Mouse (Mus musculus): ENCODE results near the gene Lipa.

Gene Lipa

DNA sequence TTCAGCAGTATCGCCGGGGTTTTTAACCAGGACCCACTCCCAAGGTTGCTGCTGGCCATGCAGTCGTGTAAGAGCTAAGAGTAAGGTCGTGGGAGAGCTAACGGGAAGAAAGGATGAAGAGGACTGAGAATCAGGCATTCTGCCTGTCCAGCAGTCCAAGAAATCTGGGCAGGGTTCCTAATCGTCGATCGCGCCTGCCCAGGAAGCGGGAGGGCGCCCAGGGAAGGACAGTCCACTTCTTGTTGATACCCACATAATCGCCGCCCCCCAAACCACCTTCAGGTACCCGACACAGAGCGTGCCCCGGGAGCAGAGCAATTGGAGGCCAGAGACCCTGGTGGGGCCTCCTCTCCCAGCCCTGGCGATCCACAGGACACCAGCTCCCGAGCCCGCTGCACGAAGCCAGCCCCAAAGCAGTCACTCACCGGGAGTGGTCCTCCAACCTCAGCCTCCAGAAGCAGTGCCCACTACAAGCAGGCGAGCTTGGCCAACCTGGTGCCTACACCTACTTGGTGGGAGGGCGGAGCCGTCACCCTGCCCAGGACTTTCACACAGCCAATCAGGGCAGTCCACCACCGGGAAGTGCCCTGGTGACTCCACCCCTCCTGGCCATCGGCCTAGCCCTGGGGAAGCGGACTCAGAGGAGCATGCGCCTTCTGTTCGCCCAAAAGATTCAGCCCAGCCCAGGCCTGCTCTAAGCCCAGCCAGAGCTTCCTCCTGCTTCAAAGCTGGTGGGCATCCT, at the start of gene Lipa:
Lipa (minus strand) TSS at position 534 of the 742 bp plus-strand sequence.
- in situ Hi-C loops (cut with MboI, MseI), result no loop called here

DNA sequence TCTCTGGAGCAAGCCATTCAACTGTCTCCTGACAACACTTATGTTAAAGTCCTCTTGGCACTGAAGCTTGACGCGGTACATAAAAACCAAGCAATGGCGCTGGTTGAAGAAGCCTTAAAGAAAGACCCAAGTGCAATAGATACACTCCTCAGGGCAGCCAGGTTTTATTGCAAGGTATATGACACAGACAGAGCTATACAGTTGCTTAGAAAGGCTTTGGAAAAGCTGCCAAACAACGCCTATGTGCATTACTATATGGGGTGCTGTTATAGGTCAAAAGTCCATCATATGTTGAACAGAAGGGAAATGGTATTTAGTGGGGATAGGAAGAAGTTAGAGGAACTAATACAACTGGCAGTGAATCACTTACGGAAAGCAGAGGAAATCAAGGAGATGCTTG, 46.4 kb upstream of the Lipa start:
- in situ Hi-C loops (cut with MboI, MseI), result no loop called here

DNA sequence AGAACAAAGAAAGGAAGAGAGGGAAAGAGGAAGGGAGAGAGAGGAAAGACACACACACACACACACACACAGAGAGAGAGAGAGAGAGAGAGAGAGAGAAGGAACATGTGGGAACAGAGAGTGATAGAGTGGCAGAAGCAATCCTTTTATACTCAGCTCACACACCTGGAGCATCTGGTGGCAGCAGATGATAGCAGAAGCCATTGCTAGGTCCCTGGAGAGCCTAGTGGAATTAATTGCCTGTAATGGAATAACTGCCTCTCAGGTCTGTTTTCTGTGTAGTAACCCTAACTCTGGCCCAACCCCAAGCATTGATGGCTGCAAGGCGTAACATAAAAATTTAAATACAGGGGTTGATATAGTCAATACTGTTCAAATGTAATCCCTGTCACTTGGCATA, 43.8 kb upstream of the Lipa start:
- in situ Hi-C loops (cut with MboI, MseI), result no loop called here

DNA sequence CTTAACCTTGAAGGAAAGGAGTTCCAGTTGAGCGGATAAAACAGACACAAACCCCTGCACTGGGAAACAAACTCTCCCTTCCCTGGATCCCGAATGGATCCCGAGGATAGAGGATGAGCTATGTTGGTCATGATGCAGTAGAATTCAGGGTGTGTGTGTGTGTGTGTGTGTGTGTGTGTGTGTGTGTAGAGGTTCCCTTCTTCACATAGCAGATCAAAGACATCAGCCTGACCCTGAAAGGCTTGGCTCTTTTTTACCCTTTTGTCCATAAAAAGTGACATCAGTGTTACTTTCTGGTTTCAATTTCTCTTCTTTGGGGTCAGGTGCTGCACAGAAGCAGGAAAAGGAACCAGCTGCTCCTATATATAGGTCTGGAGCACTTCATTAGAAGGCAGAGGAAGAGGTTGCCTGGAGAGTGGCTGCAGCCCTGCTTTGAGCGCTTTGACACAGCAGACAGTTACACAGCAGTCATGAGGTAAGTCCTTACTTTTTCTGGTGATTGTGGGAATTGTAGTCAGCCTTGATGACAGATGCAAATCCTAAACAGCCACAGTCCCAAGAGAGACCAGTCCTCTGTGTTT, 42.7 kb upstream of the Lipa start:
- in situ Hi-C loops (cut with MboI, MseI), result no loop called here

DNA sequence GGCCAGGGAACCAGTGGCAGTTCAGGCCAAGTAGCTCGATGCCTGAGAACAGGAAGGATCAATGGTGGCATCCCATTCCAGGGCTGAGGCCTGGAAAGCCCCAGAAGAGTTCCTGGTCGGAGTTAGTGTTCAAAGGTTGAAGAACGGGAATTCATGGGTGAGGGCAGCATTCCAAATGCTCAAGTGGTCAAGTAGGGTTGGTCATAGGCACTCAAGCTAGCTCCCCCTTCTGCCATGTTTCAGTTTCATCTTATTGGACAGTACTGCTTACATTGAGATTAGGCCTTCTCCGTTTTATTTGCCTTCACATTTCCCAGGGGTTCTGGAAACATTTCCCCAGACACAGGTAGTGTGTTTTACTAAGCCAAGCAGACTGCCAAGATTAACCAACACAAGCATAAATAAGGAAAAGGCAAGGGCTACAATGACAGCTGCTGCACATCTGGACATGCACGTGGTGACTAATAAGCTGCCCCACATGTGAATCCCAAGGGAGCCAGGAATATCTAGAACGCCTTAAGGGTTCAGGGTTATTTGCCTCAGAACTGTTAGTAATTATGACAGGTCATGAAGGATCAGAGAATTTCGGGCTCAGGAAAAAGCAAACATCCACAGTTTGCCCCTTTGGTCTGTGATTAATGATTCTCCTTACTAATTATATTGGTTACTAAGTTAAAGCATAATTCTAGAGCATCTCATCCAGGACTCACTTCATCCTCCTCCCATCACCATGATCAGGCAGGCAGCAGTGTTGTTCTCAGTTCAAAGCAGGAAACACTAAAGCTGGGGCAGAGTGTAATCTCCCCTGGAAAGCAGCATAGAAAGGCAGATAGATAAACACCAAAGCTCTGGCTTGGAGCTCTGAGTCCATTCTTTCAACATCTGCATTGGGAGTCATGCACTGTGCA, 42.0 kb upstream of the Lipa start:
- in situ Hi-C loops (cut with MboI, MseI), result no loop called here

DNA sequence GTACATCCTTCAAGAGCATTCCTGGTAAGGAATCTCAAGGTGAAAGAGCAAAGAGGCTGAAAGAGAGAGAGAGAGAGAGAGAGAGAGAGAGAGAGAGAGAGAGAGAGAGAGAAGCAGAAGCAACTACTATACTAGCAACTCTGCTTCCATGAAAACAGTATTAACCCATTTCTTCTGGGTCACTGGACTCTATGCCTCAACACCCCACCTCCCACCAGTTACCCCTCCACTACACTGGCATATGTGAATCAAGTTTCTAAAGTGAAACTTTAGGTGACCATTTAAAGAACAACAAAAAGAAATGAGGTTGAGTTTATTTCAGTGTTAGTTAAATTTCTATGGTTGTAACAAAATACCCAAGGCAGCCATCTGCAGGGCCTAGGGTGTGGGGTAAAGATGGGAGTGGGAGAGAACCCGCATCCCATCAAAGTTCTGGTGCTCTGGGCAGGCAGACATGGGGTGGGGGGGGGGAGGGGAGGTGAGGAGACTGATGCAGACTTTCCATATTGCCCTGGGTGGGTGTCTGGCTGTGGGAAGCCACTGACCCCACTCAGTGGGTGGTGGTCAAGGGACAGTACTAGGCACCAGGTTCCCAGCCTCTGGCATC, 39.0 kb upstream of the Lipa start:
- in situ Hi-C loops (cut with MboI, MseI), result no loop called here

DNA sequence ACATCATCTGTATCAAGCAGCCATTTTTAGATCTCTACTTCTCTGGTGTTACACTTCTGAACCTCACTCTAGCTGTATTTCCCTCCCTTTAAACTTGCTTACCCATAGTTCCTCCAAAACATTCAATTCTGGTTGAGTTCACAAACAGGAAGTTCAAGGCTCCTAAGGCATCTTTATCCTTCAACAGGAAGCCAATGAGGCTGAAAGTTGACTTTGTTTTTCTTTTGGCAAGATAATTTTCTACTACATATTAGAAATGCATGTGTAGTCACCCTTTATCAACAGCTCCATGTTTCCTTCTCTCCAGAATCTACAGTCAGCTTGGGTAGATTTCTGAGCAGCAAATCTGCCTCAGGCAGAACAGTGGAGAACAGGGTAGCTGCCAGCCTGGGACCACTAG, 35.3 kb upstream of the Lipa start:
- in situ Hi-C loops (cut with MboI, MseI), result no loop called here

DNA sequence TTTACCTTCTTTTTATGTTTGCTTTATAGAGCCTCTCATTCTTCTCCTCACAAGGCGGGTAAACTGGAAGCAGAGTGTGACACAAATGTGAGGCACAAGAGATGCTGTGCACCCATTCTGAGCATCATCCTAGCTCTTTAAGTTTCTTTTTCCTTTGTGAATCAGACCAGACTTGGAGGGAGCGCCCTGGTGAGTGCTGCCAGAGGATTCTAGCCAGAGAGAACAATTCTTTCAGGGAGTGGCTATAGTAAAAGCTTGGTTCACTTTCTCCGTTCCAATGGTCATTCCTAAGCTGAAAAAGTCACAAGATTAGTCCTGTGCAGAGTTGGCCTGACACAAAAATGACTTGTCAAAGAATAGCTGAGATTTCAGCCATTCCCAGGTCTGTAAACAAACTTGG, 29.3 kb upstream of the Lipa start:
- in situ Hi-C loops (cut with MboI, MseI), result loop anchor here (10.0 kb wide), 1 partner anchor 48 kb away; the partner anchor contains the start of genes Ifit1bl1 and Ifit3b

DNA sequence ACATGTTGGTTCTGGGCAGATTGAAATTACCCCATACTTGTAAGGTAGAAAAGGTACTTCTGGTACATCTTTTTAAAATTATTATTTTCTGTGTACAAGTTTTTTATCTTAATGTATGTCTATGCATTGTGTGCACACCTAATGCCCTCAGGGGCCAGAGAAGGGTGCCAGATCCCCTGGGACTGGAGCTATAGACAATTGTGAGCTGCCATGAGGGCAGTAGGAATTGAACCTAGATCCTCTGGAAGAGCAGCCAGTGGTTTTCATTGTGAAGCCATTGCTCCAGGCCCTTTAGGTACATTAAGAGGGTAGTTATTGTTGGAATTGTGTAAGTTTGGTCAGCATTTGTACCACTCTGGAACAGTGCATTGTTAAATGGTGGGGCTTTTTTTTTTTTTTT, 26.8 kb upstream of the Lipa start:
- in situ Hi-C loops (cut with MboI, MseI), result loop anchor here (10.0 kb wide), 1 partner anchor 51 kb away; the partner anchor contains the start of genes Ifit1bl1 and Ifit3b

DNA sequence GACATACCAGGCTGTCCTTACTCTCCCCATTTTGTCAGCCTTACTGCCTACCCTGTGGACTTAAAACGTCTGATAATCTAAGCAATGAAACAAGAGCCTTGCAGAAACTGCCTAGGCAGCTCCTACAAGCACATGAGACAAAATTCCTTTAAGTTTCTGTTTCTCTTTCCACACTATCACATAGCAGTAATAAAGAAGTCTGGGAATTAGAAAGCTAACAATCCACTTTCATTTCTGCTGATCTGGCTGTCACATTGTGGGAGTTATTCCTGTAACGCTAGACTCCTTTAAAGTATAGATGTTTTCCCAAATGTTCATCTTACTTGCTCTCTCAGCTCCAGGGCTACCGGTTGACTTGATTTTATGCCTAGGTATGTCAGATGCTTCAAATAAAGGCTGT, 26.2 kb upstream of the Lipa start:
- in situ Hi-C loops (cut with MboI, MseI), result loop anchor here (10.0 kb wide), 1 partner anchor 51 kb away; the partner anchor contains the start of genes Ifit1bl1 and Ifit3b

DNA sequence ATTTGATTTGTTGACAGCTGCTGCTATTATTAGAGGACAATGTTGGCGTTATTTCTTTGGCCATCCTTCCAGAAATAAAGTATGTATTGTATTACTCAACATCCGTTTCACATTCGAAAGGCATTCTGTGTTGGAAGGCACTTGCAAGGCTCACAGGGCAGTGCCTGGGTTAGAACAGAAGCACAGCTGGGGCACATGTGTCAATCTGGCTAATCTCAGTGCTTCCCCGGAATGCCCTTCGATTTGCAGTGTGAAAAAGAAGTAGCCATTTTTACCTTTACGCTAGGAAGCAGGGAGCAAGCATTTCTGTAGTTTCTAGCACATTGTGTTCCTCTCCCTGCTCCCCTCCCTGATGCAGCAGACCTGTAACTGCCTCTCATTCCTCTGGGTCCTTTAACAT, 25.7 kb upstream of the Lipa start:
- in situ Hi-C loops (cut with MboI, MseI), result loop anchor here (10.0 kb wide), 1 partner anchor 52 kb away; the partner anchor contains the start of genes Ifit1bl1 and Ifit3b

DNA sequence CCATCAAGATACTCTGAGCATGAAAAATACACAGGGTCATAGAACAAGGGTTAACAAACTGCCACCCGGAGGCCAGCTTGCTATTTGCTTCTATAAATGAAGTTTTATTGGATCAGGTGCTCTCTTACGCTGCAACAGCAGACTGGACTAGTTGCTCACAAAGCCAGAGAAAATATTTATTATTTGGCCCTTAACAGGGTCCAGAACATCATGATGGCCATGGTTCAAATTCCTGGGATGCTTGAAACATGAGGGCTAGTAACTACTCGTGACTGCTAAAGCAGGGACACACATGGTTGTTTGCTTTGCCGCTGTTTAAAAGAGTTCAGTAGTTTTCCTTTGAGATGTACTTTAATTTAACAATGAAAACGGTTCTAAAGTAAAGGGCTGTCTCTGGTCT, 24.7 kb upstream of the Lipa start:
- in situ Hi-C loops (cut with MboI, MseI), result loop anchor here (10.0 kb wide), 1 partner anchor 53 kb away; the partner anchor contains the start of genes Ifit1bl1 and Ifit3b

DNA sequence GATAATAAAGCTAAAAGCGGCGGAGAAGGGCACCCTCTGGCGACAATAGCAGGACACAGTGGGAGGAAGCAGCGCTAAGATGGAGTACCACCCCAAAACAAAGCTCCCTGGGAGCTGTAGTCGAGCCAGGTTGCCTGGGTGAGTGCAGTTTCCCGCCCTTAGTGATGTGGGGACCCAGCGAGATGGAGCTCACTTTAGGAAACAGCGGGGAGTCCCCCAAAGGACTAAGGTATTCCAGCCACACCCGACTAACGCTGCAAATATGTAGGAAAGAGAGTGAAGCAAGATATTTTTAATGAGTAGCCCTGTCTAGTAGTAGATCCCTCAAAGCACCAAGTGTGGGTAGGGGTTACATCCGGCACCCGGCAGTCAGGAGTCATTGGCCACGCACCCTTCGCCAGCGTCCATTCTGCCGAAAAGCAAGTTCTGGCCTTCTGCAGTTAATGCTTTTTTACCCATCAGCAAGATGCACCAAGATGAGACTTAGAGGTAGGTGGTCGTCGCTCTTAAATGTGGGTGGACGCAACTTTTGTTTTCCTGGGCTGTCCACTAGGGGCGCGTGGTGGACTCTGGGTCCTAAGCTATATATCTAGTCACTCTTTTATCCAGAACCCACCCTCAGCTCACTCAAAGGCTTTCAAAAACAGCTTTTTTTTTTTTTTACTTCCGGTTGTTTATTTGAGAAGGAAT, 23.4 kb upstream of the Lipa start, which contains the start of gene Ifit2:
Ifit2 (plus strand) TSS at position 161 of the 690 bp plus-strand sequence.
- in situ Hi-C loops (cut with MboI, MseI), result loop anchor here (10.0 kb wide), 1 partner anchor 54 kb away; the partner anchor contains the start of genes Ifit1bl1 and Ifit3b

DNA sequence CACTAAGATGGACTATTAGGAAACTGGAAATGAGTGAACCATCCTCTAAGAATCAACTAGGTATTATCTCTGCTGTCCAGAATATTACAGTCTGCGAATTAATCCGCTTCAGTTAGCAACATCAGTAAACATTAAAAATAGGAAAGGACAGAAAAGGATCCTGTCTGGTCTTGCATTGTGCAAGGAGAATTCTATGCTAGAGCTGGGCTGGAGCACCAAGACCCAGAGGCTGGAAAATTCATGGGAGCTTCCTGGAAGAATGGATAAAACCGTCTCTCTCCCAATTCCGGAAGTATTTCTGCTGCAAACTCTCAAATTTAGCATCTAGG, 22.9 kb upstream of the Lipa start:
- in situ Hi-C loops (cut with MboI, MseI), result loop anchor here (10.0 kb wide), 1 partner anchor 55 kb away; the partner anchor contains the start of genes Ifit1bl1 and Ifit3b

DNA sequence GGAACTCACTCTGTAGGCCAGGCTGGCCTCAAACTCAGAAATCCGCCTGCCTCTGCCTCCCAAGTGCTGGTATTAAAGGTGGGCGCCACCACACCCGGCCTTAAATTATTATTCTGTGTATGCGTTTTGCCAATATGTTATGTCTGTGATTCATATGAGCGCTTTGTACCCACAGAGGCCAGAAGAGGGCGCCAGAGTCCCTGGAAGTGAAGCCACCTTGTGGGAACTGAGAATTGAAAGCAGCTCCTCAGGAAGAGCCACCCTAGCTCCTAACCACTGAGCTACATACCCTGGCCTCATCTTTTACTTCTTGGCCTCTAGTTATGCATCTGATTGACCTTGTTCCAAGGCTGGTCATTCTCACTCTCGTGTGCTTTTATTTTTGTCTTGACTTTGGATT, 20.7 kb upstream of the Lipa start:
- in situ Hi-C loops (cut with MboI, MseI), result loop anchor here (5.0 kb wide), 1 partner anchor 89 kb away; no protein-coding TSS in a partner anchor

DNA sequence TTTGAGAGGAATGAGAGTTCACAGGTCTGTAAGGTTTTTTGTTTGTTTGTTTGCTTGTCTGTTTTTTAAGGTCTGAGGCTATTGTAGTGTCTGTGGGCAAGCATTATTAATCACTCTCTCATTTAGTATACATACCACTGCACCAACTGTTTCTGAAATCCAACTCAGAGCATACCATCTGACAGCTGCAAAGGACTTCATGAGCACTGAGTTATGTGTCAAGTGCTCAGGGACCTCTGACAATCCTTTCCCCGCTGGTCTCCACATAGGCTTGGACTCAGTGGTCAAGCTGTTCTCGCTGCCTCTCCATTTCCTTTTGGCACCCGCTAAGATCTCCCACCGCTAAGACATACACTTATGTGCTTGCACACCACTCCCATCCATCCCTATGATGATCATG, 18.9 kb upstream of the Lipa start:
- in situ Hi-C loops (cut with MboI, MseI), result loop anchor here (5.0 kb wide), 1 partner anchor 91 kb away; no protein-coding TSS in a partner anchor

DNA sequence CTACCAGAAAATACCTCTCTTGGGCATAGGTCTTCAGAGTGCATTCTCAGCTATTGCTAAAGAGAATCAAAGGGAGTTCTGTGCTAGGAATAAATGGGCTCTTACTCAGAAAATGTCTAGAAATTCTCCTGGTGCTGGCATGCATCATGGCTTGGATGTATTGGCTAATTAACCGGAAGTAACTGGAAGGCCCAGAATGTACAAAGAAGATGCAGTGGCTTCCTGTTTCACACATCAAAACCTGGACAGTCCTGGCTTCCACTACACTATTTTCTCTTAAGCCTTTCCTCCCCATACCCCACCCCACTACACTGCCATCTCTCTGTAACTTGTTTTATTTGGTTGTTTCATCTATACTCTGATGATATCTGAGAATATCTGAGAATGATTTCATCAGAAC, 12.1 kb upstream of the Lipa start:
- in situ Hi-C loops (cut with MboI, MseI), result no loop called here

DNA sequence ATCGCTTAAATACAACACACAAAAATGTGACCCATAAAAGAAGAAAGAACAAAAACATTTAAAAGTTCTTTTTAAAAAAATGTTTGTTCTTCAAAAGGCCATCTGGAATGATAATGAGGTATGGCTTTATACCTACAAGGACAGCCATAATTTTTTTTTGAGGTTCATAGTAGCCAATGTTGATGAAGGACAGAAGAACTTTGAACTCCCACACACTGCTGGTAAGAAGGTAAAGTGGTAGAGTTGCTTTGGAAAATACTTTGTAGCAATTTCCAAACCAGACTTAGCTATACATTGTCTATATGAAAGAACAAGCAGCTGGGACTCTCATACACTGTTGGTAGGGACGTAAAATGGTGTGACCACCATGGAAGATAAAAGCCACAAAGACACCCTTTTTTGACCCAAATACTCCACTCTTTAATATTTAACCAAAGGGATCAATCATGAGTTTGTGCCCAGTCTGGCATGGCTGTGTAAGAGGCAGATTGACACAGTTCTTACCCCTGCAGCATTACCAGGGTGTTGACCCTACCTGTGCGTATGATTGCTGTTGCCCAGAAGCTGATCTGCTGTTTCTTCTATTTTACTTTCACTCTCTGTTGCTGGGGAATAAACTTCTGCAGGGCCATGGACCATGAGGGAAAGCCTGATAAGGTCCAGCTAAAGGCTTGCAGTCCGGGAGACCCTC, 4.9 kb upstream of the Lipa start:
- in situ Hi-C loops (cut with MboI, MseI), result no loop called here

DNA sequence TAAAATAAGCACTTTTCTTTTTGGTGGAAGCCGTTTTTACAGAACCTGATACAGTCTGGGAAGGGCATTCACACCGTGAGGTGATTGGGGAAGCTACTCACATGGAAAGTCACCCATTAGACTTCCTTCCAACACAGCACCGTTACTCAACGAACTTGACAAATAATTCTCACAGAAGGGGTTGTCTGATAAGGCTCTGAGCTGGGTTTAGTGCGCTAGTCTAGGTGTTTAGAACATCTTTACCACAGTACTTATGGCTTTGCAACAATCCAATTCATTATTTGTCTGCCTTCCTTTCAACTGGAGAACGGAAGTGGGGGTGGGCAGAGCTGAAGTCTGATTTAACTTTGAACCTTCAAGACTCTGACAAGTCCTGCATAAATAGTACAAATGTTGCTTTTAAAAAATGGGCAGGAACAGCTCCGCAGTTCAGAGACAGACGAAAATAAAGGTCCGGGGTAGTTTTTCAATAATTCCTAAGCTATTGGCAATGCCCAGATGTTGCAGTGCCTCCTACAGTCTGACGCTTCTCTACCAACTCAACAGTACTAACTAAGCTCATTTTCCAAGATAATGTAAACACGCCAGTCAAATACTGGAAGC, 852 bp downstream of the Lipa start:
- in situ Hi-C loops (cut with MboI, MseI), result no loop called here

DNA sequence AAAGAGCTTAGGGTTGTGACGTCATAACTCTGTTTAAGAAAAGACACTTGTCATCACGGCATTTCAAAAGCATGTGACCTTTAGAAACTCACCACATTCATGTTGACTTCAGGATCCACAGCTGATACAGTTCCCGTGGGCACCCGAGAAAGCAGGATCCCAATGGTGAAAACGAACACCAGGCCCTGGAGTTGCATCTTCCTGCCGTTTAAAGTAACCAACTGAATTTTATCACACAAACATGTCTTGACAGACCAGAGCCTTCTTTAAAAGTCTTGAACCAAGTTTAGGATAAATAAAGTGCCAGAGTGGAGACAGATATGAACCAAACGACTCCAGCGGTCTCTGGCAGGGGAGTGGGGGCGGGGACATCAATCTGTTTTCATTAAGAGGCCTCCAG, 2.6 kb downstream of the Lipa start:
- in situ Hi-C loops (cut with MboI, MseI), result no loop called here

Measured in T-helper 2 cell (primary cell).